Mouse (Mus musculus): Measurements from ENCODE around the gene Wfdc1. TPM values are rescaled to one million over a fixed set of nuclear protein-coding genes. Genes with fewer than 3 reads are reported as not detected.

Gene Wfdc1
- polyA plus RNA-seq, 1 experiment from 2014 or later = 0.66 TPM

GRCm38 (mm10) chr8:119722348-119722747 is 56.2 kb downstream of the Wfdc1 start:
- Histone ChIP-seq H3K9ac (no peak overlapping the region), H3K4me2 (no peak overlapping the region), H3K4me3 (no peak overlapping the region), H3K4me1 (peaks cover 17% of the 10 kb centered on the region), H3K9me3 (replicated peaks) (no peaks in the 10 kb centered on the region), H3K27ac (no peak overlapping the region), H3K27me3 (replicated peaks) (peaks cover 23% of the 10 kb centered on the region), H3K36me3 (no peaks in the 10 kb centered on the region)
- 36% methylated on average over 6 of the region's 6 CpGs for WGBS (ENCODE audit: insufficient replicate concordance)
- no peak for ATAC-seq

GRCm38 (mm10) chr8:119723676-119724075 is 57.5 kb downstream of the Wfdc1 start:
- Histone ChIP-seq H3K9me3 (replicated peaks) (no peaks in the 10 kb centered on the region), H3K4me1 (peaks cover 16% of the 10 kb centered on the region), H3K9ac (no peak overlapping the region), H3K36me3 (no peaks in the 10 kb centered on the region), H3K27me3 (replicated peaks) (peaks cover 23% of the 10 kb centered on the region), H3K27ac (no peak overlapping the region), H3K4me3 (no peak overlapping the region), H3K4me2 (no peak overlapping the region)
- ATAC-seq = no peak
- 40% methylated on average over 4 of the region's 4 CpGs for WGBS (ENCODE audit: insufficient replicate concordance)

GRCm38 (mm10) chr8:119724596-119724995 is 58.4 kb downstream of the Wfdc1 start:
- ATAC-seq = no peak
- no peak overlapping the region for H3K27ac ChIP-seq
- H3K27me3 ChIP-seq (replicated peaks) = peaks cover 29% of the 10 kb centered on the region
- no peaks in the 10 kb centered on the region for H3K9me3 ChIP-seq (replicated peaks)
- H3K4me2 ChIP-seq = no peak overlapping the region
- H3K36me3 ChIP-seq = no peaks in the 10 kb centered on the region
- no peak overlapping the region for H3K9ac ChIP-seq
- 61% methylated on average over 6 of the region's 6 CpGs for WGBS (ENCODE audit: insufficient replicate concordance)
- H3K4me3 ChIP-seq = no peak overlapping the region
- peaks cover 16% of the 10 kb centered on the region for H3K4me1 ChIP-seq

- H3K36me3 ChIP-seq = no peaks in the 10 kb centered on the region
- no peak overlapping the region for H3K9ac ChIP-seq
- H3K4me3 ChIP-seq = no peak overlapping the region
- peaks cover 16% of the 10 kb centered on the region for H3K4me1 ChIP-seq
- peak; percentile 66; the same call in 1 of the 2 replicates for ATAC-seq
- H3K27me3 ChIP-seq (replicated peaks) = peaks cover 38% of the 10 kb centered on the region
- H3K27ac ChIP-seq = no peak overlapping the region
- 37% methylated on average over 8 of the region's 8 CpGs for WGBS (ENCODE audit: insufficient replicate concordance)
- peak overlapping the region; percentile 23 for H3K4me2 ChIP-seq
- H3K9me3 ChIP-seq (replicated peaks) = no peaks in the 10 kb centered on the region
Measured at GRCm38 (mm10) chr8:119727093-119727492, 60.9 kb downstream of the Wfdc1 start.

GRCm38 (mm10) chr8:119728351-119728895 is 62.3 kb downstream of the Wfdc1 start:
- H3K4me1 ChIP-seq = peaks cover 16% of the 10 kb centered on the region
- no peak overlapping the region for H3K9ac ChIP-seq
- ATAC-seq = no peak
- peaks cover 31% of the 10 kb centered on the region for H3K27me3 ChIP-seq (replicated peaks)
- H3K4me3 ChIP-seq = no peak overlapping the region
- 66% methylated on average over 8 of the region's 8 CpGs for WGBS (ENCODE audit: insufficient replicate concordance)
- H3K27ac ChIP-seq = no peak overlapping the region
- H3K4me2 ChIP-seq = no peak overlapping the region
- no peaks in the 10 kb centered on the region for H3K36me3 ChIP-seq
- no peaks in the 10 kb centered on the region for H3K9me3 ChIP-seq (replicated peaks)

- Histone ChIP-seq H3K4me3 (no peak overlapping the region), H3K27ac (no peak overlapping the region), H3K9ac (no peak overlapping the region), H3K9me3 (replicated peaks) (no peaks in the 10 kb centered on the region), H3K4me2 (no peak overlapping the region), H3K4me1 (peaks cover 5% of the 10 kb centered on the region), H3K27me3 (replicated peaks) (peaks cover 32% of the 10 kb centered on the region), H3K36me3 (no peaks in the 10 kb centered on the region)
- 66% methylated on average over 13 of the region's 13 CpGs for WGBS (ENCODE audit: insufficient replicate concordance)
- no peak for ATAC-seq
Measured at GRCm38 (mm10) chr8:119732072-119732471, 65.9 kb downstream of the Wfdc1 start.

GRCm38 (mm10) chr8:119736348-119736917 is 70.3 kb downstream of the Wfdc1 start:
- 67% methylated on average over 10 of the region's 10 CpGs for WGBS (ENCODE audit: insufficient replicate concordance)
- H3K36me3 ChIP-seq = no peaks in the 10 kb centered on the region

GRCm38 (mm10) chr8:119737093-119737900 is 71.1 kb downstream of the Wfdc1 start:
- Histone ChIP-seq H3K4me2 (no peak overlapping the region), H3K27ac (no peak overlapping the region), H3K36me3 (no peaks in the 10 kb centered on the region), H3K9me3 (replicated peaks) (no peaks in the 10 kb centered on the region), H3K27me3 (replicated peaks) (peaks cover 13% of the 10 kb centered on the region; the same call in 1 of the 2 replicates), H3K9ac (no peak overlapping the region), H3K4me3 (no peak overlapping the region), H3K4me1 (peaks cover 17% of the 10 kb centered on the region)
- no peak for ATAC-seq
- 55% methylated on average over 11 of the region's 11 CpGs for WGBS (ENCODE audit: insufficient replicate concordance)

More at GRCm38 (mm10) chr8:119736348-119736917, 70.3 kb downstream of the Wfdc1 start:
- no peak overlapping the region for H3K4me3 ChIP-seq
- H3K27me3 ChIP-seq (replicated peaks) = peaks cover 21% of the 10 kb centered on the region
- H3K4me2 ChIP-seq = no peak overlapping the region
- peaks cover 17% of the 10 kb centered on the region for H3K4me1 ChIP-seq
- no peak overlapping the region for H3K27ac ChIP-seq
- no peak overlapping the region for H3K9ac ChIP-seq
- H3K9me3 ChIP-seq (replicated peaks) = no peaks in the 10 kb centered on the region
- ATAC-seq = no peak

Other genes with a start within 250 kb of the Wfdc1 start
- 13.3 and 13.6 TPM in 2 replicates for gene Osgin1, start 232.2 kb upstream of the Wfdc1 start, polyA plus RNA-seq (2016; fragmentation: Nextera tagmentation; extraction: Ambion mirVana)
- 0.23 and 0.25 TPM in 2 replicates for gene Necab2, start 219.6 kb upstream of the Wfdc1 start, polyA plus RNA-seq (2016; fragmentation: Nextera tagmentation; extraction: Ambion mirVana)
- gene Slc38a8, start 164.7 kb upstream of the Wfdc1 start, polyA plus RNA-seq (2016; fragmentation: Nextera tagmentation; extraction: Ambion mirVana) = not detected in 2 replicates
- gene Mbtps1, start 107.6 kb upstream of the Wfdc1 start, polyA plus RNA-seq (2016; fragmentation: Nextera tagmentation; extraction: Ambion mirVana) = 45.7 and 48.8 TPM in 2 replicates
- 25.0 and 25.5 TPM in 2 replicates for gene Hsdl1, start 91.2 kb upstream of the Wfdc1 start, polyA plus RNA-seq (2016; fragmentation: Nextera tagmentation; extraction: Ambion mirVana)
- 0.11 and 0.13 TPM in 2 replicates for gene Dnaaf1, start 91.1 kb upstream of the Wfdc1 start, polyA plus RNA-seq (2016; fragmentation: Nextera tagmentation; extraction: Ambion mirVana)
- 10.2 and 10.7 TPM in 2 replicates for gene Taf1c, start 61.1 kb upstream of the Wfdc1 start, polyA plus RNA-seq (2016; fragmentation: Nextera tagmentation; extraction: Ambion mirVana)
- gene Adad2, start 53.6 kb upstream of the Wfdc1 start, polyA plus RNA-seq (2016; fragmentation: Nextera tagmentation; extraction: Ambion mirVana) = 0.08 TPM in 1 of 2 replicates, not detected in the other
- gene Kcng4, start 30.7 kb upstream of the Wfdc1 start, polyA plus RNA-seq (2016; fragmentation: Nextera tagmentation; extraction: Ambion mirVana) = not detected in 2 replicates
- 0.07 and 0.14 TPM in 2 replicates for gene Atp2c2, start 33.6 kb downstream of the Wfdc1 start, polyA plus RNA-seq (2016; fragmentation: Nextera tagmentation; extraction: Ambion mirVana)
- gene Tldc1, start 112.1 kb downstream of the Wfdc1 start, polyA plus RNA-seq (2016; fragmentation: Nextera tagmentation; extraction: Ambion mirVana) = 6.1 and 6.7 TPM in 2 replicates
- 46.5 and 49.5 TPM in 2 replicates for gene Cotl1, start 174.2 kb downstream of the Wfdc1 start, polyA plus RNA-seq (2016; fragmentation: Nextera tagmentation; extraction: Ambion mirVana)
- 7.0 and 7.7 TPM in 2 replicates for gene Klhl36, start 195.9 kb downstream of the Wfdc1 start, polyA plus RNA-seq (2016; fragmentation: Nextera tagmentation; extraction: Ambion mirVana)
- 124 and 136 TPM in 2 replicates for gene Usp10, start 244.0 kb downstream of the Wfdc1 start, polyA plus RNA-seq (2016; fragmentation: Nextera tagmentation; extraction: Ambion mirVana)
- gene Gm20388, start 244.5 kb downstream of the Wfdc1 start, polyA plus RNA-seq (2016; fragmentation: Nextera tagmentation; extraction: Ambion mirVana) = not detected in 2 replicates

All from liver, embryonic 12.5 days (tissue).